8 mouse cellular contexts compared by ENCODE assay signal in genomic region chr16:77444006-77444405, GRCm38 (mm10).
DNase-seq lines count a peak whose midpoint lies in the region; ATAC-seq and TF ChIP-seq lines count a peak whose summit lies in the region.

No protein-coding gene starts in this region.

- peak; percentile 45 for ATAC-seq in CD4-positive, CD25-positive, alpha-beta regulatory T cell, adult 4 months
- peak; percentile 85 for ATAC-seq in granulocyte monocyte progenitor cell, adult 5-6 weeks (replicated peaks; ENCODE audit: poor library complexity, severe bottlenecking)
- ATAC-seq in megakaryocyte, adult 5-6 weeks (ENCODE audit: poor library complexity, severe bottlenecking): peak; percentile 89

- H3K4me1 ChIP-seq in cerebellum, adult 2 months (ENCODE audit: control insufficient read depth, insufficient read depth, low read length): peaks cover 3% of the 10 kb centered on the region; the same call in 1 of the 2 replicates

- peak; percentile 27 for DNase-seq in adrenal gland, postnatal 10 days
- no peak for DNase-seq in adrenal gland, postnatal 4 days (ENCODE audit: low spot score in 2 of 2)
- DNase-seq in cerebellum, adult 2 months: peak; percentile 21 to 67
- DNase-seq in kidney, adult 8-10 months: peak; percentile 14 to 49
- DNase-seq in urinary bladder, postnatal 10 days (ENCODE audit: low spot score): no peak

- H3K27me3 ChIP-seq in cerebellum, adult 2 months (ENCODE audit: control insufficient read depth, insufficient read depth, low read length): no peaks in the 10 kb centered on the region

- TF ChIP-seq POLR2A in cerebellum, adult 2 months (IDR thresholded peaks at IDR 0.05; ENCODE audit: borderline replicate concordance, insufficient read depth, low read length): no peak

- H3K27ac ChIP-seq in cerebellum, adult 2 months (ENCODE audit: insufficient read depth, low read length): no peak overlapping the region

- 33% methylated on average over 4 of the region's 4 CpGs for WGBS in cerebellum, adult 2 months

- TF ChIP-seq CTCF in cerebellum, adult 2 months (IDR thresholded peaks at IDR 0.05; ENCODE audit: borderline replicate concordance, insufficient read depth, low read depth, low read length): no peak; the same call in 1 of the 2 replicates

- no peak overlapping the region for H3K4me3 ChIP-seq in cerebellum, adult 2 months (replicated peaks; ENCODE audit: insufficient read depth, low read depth, low read length)

Comparison
In these comparisons a context has a peak if more than half of its experiments do, and no peak if none do; other contexts are left out.
1. DNase-seq: peak in adrenal gland, postnatal 10 days (single experiment), cerebellum, adult 2 months (2 of 2) and kidney, adult 8-10 months (2 of 2); none in adrenal gland, postnatal 4 days (0 of 2) and urinary bladder, postnatal 10 days (single experiment).
2. Peak in every context shown above with its lines, with median percentiles within 50 percentile points of each other: ATAC-seq.